Mouse (Mus musculus): Measurements from ENCODE around the gene 0610009B22Rik. TPM values are rescaled to one million over a fixed set of nuclear protein-coding genes. Genes with fewer than 3 reads are reported as not detected.

Gene 0610009B22Rik
- total RNA-seq (2023) = 10 to 100 TPM in 1 of 2 experiments, 1 to 10 TPM in 1; 8.3 to 10.5 TPM

GRCm38 (mm10) chr11:51688330-51689328 lies at the start of gene 0610009B22Rik:
0610009B22Rik (minus strand) TSS chr11:51688874.

DNA sequence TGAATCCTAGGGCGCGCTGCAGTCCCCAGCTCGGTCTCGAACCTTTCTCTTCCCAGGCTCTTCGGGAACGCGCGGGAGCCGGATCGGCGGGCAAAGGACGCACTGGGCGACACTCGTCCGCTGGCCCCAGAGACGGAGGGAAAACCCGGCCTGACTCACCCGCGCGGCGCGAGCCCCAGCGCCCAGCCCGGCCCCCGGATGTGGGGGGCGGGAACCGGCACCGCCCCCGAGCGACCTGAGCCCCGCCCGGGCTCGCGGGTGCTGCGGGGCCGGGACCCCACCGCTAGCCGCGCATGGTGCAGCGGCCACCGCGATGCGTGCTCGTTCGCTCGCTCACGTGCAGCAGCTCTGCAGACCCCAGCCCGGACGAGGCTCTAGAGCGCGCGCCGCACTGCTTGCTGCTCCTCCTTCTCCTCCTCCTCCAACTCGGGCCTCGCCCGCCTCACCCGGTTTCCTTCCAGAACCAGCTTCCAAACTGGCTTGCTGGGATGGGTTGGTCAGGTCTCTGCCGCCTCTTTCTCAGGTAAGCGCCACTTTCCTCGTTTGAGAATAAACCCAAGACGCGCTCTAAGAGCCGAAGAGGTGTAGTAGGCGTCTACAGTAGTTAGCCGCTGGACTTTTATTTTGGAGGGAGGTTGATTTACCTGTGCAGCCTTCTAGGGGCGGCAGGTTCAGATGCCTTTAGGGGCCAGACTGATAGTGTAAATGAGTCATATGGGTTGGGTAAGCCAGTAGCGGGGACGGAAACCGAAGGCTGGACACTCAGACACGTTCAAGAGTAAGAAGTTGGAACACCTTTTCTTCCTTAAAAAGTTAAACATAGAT lies 37.8 kb downstream of the 0610009B22Rik start, which contains the start of the genes N4bp3 and D930048N14Rik:
Gene N4bp3, minus strand, starts transcription at position 152 of the 825 bp plus-strand sequence.
Gene D930048N14Rik, plus strand, starts transcription at position 264 of the 825 bp plus-strand sequence.

DNA sequence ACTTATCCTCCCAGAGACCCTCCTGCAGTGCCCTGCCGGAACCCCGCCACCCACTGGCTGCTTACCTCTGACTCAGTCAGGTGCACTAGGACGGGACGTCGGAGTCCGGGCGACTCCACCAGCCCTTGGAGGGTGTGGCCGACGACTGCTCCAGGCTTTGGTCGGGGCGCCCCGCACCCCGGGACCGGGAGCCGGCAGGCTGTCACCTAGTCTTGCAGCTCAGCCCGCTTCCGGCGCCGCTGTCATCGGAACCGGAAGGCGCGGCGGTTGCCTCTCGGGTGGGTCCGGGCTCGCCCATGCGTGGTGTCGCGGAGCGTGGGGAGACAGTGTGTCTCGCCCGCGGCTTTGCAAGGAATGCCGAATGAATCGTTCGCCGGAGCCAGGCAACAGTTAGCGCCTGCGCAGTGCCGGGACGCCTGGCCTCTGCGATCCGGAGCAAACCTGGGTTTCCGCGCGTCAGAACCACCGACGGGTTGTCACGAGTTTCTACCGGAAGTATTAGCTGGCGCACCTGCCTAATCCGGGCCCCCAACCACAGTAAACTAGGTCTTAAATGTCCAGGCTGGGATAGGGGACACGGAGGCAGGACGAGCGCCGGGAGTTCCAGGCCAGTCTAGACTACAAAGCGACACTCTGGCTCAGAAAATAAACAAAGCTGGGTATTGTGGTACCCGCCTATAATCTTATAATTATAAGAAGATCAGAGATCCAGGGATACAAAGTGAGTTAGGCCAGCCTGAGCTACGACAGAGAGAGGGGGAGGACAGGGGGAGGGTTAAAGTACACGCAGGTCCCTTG lies 53.0 kb downstream of the 0610009B22Rik start, which contains the start of gene Rmnd5b:
Gene Rmnd5b, minus strand, starts transcription at position 372 of the 798 bp plus-strand sequence.

Other genes with a start within 250 kb of the 0610009B22Rik start
- 1 to 10 TPM; 5.1 to 7.3 TPM for gene Phykpl, start 104.1 kb downstream of the 0610009B22Rik start, total RNA-seq (2023)
- 100 to 1,000 TPM; 172 to 185 TPM for gene Hnrnpab, start 82.0 kb downstream of the 0610009B22Rik start, total RNA-seq (2023)
- 10 to 100 TPM; 32.5 to 39.1 TPM for gene Nhp2, start 69.1 kb downstream of the 0610009B22Rik start, total RNA-seq (2023)
- 10 to 100 TPM; 62.4 to 64.1 TPM for gene Rmnd5b, start 53.0 kb downstream of the 0610009B22Rik start, total RNA-seq (2023)
- gene N4bp3, start 38.0 kb downstream of the 0610009B22Rik start, total RNA-seq (2023) = 1 to 10 TPM; 3.0 to 4.8 TPM
- under 1 TPM in 1 of 2 experiments, not detected in 1; 0.47 TPM for gene D930048N14Rik, start 37.9 kb downstream of the 0610009B22Rik start, total RNA-seq (2023)
- gene Sec24a, start 74.8 kb upstream of the 0610009B22Rik start, total RNA-seq (2023) = 10 to 100 TPM; 15.0 to 16.0 TPM
- gene Sar1b, start 74.8 kb upstream of the 0610009B22Rik start, total RNA-seq (2023) = 10 to 100 TPM; 23.7 to 26.9 TPM
- 10 to 100 TPM in 1 of 2 experiments, 1 to 10 TPM in 1; 9.2 to 10.4 TPM for gene Jade2, start 168.8 kb upstream of the 0610009B22Rik start, total RNA-seq (2023)